Mouse (Mus musculus): ENCODE data around the gene Tmem156. TPM values are rescaled to one million over a fixed set of nuclear protein-coding genes. Genes with fewer than 3 reads are reported as not detected.

Tmem156 gene
- total and polyA plus RNA-seq, 3 experiments: 0.27 TPM; not detected in 2

DNA sequence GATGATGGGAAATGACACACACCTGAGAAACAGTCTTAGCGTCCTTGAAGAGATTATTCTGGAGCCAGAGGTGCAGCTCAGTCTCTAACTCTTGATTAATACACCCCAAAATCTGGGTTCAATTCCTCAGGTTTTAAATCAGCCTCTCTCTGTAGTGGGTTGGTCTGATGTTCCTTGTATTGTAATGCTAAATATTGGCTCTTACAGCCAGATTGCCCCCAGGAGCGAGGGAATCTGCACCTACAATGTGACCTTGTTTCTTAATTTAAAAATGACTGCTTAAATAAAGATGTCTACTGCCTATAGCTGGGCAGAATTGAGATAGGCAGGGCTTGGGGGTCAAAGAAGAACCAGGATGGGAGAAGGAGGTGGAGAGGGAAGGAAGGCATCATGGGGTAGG, 32.1 kb downstream of the Tmem156 start:
- 80% methylated on average over 2 of the region's 2 CpGs for WGBS
- Histone ChIP-seq H3K79me2 (replicated peaks; ENCODE audit: control insufficient read depth, insufficient read depth, low read length) (no peaks in the 10 kb centered on the region), H3K36me3 (ENCODE audit: control insufficient read depth, insufficient read depth, low read length) (no peaks in the 10 kb centered on the region), H3K4me3 (no peak overlapping the region), H3K27ac (no peak overlapping the region), H3K9ac (ENCODE audit: low read depth, low read length) (no peak overlapping the region), H3K27me3 (ENCODE audit: control insufficient read depth, insufficient read depth, low read length) (no peaks in the 10 kb centered on the region), H3K4me1 (ENCODE audit: control insufficient read depth, insufficient read depth, low read length) (no peaks in the 10 kb centered on the region; the same call in 1 of the 2 replicates)
- TF ChIP-seq POLR2A (IDR thresholded peaks at IDR 0.05; ENCODE audit: insufficient read depth, low read depth, low read length): no peak
- TF ChIP-seq CTCF (IDR thresholded peaks at IDR 0.05): no peak
- no peak for TF ChIP-seq EP300 (IDR thresholded peaks at IDR 0.05; ENCODE audit: insufficient read depth, low read depth, low read length)
- DNase-seq: no peak
- intact Hi-C loops (cut with DNase I): no loop called here

DNA sequence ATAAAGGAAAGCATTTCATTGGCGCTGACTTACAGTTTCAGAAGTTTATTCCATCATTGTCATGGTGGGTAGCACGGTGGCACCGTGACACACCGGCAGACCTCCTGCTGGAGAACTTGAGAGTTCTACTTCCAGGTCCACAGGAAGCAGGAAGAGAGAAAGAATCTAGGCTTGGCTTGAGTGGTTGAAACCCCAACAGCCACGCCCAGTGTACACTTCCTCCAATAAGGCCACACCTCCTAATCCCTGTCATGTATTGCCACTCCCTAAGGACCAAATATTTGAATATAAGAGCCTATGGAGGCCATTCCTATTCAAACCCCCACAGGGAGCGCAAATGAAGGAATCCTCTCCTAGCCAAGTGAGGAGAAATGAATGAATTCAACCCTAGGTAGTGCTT, 34.3 kb downstream of the Tmem156 start:
- H3K4me3 ChIP-seq: no peak overlapping the region

DNA sequence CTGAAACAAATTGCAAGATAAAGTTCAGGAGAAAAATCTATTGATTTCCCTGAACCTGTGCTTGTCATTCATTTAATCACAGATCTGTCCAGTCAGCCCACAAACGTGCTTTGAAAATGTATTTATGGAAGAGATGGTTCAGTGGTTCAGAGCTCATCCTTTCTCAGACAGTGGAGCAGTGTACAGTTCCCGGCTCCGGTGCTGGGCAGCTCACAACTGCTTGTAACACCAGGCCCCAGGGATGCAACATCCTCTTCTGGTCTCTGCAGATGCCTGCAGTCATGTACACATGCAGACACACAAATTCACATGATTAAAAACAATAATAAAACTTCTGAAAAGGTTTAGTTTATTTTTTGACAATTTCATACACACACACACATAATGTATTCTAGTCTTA, 40.4 kb downstream of the Tmem156 start:
- intact Hi-C loops (cut with DNase I): no loop called here
- no peak for TF ChIP-seq POLR2A (IDR thresholded peaks at IDR 0.05; ENCODE audit: insufficient read depth, low read depth, low read length)
- no peak for TF ChIP-seq CTCF (IDR thresholded peaks at IDR 0.05)
- no peak for TF ChIP-seq EP300 (IDR thresholded peaks at IDR 0.05; ENCODE audit: insufficient read depth, low read depth, low read length)
- Histone ChIP-seq H3K9ac (ENCODE audit: low read depth, low read length) (no peak overlapping the region), H3K79me2 (replicated peaks; ENCODE audit: control insufficient read depth, insufficient read depth, low read length) (no peaks in the 10 kb centered on the region), H3K27ac (no peak overlapping the region), H3K4me3 (no peak overlapping the region), H3K36me3 (ENCODE audit: control insufficient read depth, insufficient read depth, low read length) (no peaks in the 10 kb centered on the region), H3K4me1 (ENCODE audit: control insufficient read depth, insufficient read depth, low read length) (no peaks in the 10 kb centered on the region; the same call in 1 of the 2 replicates), H3K27me3 (ENCODE audit: control insufficient read depth, insufficient read depth, low read length) (no peaks in the 10 kb centered on the region)
- 79% methylated on average over 3 of the region's 3 CpGs for WGBS
- no peak for DNase-seq

More for the DNA sequence above, 34.3 kb downstream of the Tmem156 start:
- H3K79me2 ChIP-seq (replicated peaks; ENCODE audit: control insufficient read depth, insufficient read depth, low read length): no peaks in the 10 kb centered on the region
- no peaks in the 10 kb centered on the region for H3K36me3 ChIP-seq (ENCODE audit: control insufficient read depth, insufficient read depth, low read length)
- TF ChIP-seq EP300 (IDR thresholded peaks at IDR 0.05; ENCODE audit: insufficient read depth, low read depth, low read length): no peak
- TF ChIP-seq CTCF (IDR thresholded peaks at IDR 0.05): no peak
- TF ChIP-seq POLR2A (IDR thresholded peaks at IDR 0.05; ENCODE audit: insufficient read depth, low read depth, low read length): no peak
- no peak overlapping the region for H3K9ac ChIP-seq (ENCODE audit: low read depth, low read length)
- no peaks in the 10 kb centered on the region for H3K27me3 ChIP-seq (ENCODE audit: control insufficient read depth, insufficient read depth, low read length)
- 94% methylated on average over 6 of the region's 6 CpGs for WGBS
- intact Hi-C loops (cut with DNase I): no loop called here
- DNase-seq: no peak
- H3K4me1 ChIP-seq (ENCODE audit: control insufficient read depth, insufficient read depth, low read length): no peaks in the 10 kb centered on the region; the same call in 1 of the 2 replicates
- no peak overlapping the region for H3K27ac ChIP-seq

DNA sequence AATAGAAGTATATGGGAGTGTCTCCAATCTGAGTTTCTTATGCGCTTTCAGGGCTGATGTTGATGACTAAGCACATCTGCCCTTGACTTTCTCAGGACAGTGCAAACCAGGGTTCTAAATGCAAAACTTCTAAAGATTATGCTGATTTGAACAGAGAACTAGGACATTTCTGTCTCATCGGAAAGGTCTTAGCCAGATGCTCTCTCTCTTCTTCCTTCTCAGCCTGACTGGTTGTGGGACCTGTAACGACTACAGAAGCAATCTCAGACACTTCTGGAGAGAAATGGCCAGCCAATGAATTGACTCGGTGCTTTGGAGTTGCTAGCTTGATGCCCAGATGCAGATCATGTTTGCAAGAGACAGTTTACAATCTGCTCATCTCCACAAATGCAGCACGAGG, 42.1 kb downstream of the Tmem156 start:
- Histone ChIP-seq H3K9ac (ENCODE audit: low read depth, low read length) (no peak overlapping the region), H3K27ac (no peak overlapping the region), H3K27me3 (ENCODE audit: control insufficient read depth, insufficient read depth, low read length) (no peaks in the 10 kb centered on the region), H3K4me3 (no peak overlapping the region), H3K36me3 (ENCODE audit: control insufficient read depth, insufficient read depth, low read length) (no peaks in the 10 kb centered on the region), H3K79me2 (replicated peaks; ENCODE audit: control insufficient read depth, insufficient read depth, low read length) (no peaks in the 10 kb centered on the region), H3K4me1 (ENCODE audit: control insufficient read depth, insufficient read depth, low read length) (no peaks in the 10 kb centered on the region; the same call in 1 of the 2 replicates)
- 87% methylated on average over 5 of the region's 5 CpGs for WGBS
- TF ChIP-seq EP300 (IDR thresholded peaks at IDR 0.05; ENCODE audit: insufficient read depth, low read depth, low read length) (no peak), CTCF (IDR thresholded peaks at IDR 0.05) (no peak), POLR2A (IDR thresholded peaks at IDR 0.05; ENCODE audit: insufficient read depth, low read depth, low read length) (no peak)
- intact Hi-C loops (cut with DNase I): no loop called here
- DNase-seq: no peak

DNA sequence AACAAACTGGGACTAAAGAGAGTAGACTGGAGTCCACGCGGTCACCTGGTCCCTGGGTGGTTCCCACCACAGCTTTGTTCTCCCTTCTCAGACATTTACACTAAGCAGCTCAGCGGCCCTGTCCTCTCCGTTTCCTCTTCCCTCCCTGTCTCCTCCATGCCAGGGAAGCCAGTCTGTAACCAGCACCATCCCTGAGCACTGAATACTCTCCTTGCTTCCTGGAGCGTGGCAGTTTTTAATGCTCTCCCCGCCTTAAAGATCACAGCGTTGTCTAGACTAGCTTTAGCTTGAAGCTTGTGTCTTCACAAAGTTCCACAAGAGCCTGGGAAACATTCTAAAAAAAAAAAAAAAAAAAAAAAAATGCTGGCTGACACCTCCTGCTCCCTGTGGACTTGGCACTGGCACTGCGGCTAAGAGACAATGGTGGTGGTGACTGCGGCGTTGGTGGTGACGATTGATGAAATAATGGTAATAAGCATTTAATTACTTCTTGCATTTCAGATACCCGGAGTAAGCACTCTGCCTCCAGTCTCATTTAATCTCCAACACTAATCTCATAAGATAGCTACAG, 44.6 kb downstream of the Tmem156 start:
- TF ChIP-seq POLR2A (IDR thresholded peaks at IDR 0.05; ENCODE audit: insufficient read depth, low read depth, low read length): no peak
- no peak for TF ChIP-seq CTCF (IDR thresholded peaks at IDR 0.05)
- TF ChIP-seq EP300 (IDR thresholded peaks at IDR 0.05; ENCODE audit: insufficient read depth, low read depth, low read length): no peak
- Histone ChIP-seq H3K4me1 (ENCODE audit: control insufficient read depth, insufficient read depth, low read length) (no peaks in the 10 kb centered on the region; the same call in 1 of the 2 replicates), H3K79me2 (replicated peaks; ENCODE audit: control insufficient read depth, insufficient read depth, low read length) (no peaks in the 10 kb centered on the region), H3K27me3 (ENCODE audit: control insufficient read depth, insufficient read depth, low read length) (no peaks in the 10 kb centered on the region), H3K27ac (no peak overlapping the region), H3K36me3 (ENCODE audit: control insufficient read depth, insufficient read depth, low read length) (no peaks in the 10 kb centered on the region), H3K9ac (ENCODE audit: low read depth, low read length) (no peak overlapping the region), H3K4me3 (no peak overlapping the region)
- no peak for DNase-seq
- WGBS: 67% methylated on average over 12 of the region's 12 CpGs
- intact Hi-C loops (cut with DNase I): no loop called here

DNA sequence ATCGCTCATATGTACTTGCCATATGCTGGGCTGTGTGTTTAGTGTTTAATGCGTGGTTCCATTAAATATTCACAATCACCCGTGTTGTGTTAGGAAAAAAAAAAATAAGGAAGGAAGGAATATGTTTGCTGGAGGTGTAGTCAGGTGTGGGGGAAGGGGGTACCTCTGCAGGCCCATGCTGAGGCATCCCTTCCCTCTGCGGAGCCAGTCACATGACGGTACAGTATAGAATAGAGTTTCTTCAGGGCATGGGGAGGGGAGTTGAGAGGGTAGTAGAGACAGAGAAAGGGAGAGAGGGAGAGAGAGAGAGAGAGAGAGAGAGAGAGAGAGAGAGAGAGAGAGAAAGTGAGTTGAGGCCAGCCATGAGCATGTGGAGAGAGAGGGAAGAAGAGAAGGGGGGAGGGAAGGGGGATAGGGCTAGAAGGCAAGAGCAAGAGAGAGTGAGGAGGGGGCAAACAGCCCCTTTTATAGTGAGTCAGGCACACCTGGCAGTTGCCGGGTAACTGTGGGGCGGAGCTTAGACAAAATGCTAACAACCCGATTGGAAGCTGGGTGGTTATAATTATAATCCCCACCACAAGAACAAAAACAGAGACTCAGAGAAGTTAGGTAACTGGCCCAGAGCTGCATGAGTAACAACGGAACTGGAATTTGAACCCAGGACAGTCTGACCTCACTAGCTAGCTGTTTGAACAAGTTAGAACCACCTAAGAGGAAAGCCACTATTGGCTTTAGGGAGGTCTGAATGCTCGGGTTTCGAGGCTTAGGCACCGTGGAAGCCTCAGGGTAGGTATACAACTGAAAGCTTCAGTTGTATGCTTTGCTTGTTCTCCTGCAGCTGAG, 45.3 kb downstream of the Tmem156 start:
- TF ChIP-seq CTCF (IDR thresholded peaks at IDR 0.05) (no peak), POLR2A (IDR thresholded peaks at IDR 0.05; ENCODE audit: insufficient read depth, low read depth, low read length) (no peak), EP300 (IDR thresholded peaks at IDR 0.05; ENCODE audit: insufficient read depth, low read depth, low read length) (no peak)
- H3K4me3 ChIP-seq: no peak overlapping the region
- H3K36me3 ChIP-seq (ENCODE audit: control insufficient read depth, insufficient read depth, low read length): no peaks in the 10 kb centered on the region
- no peaks in the 10 kb centered on the region for H3K79me2 ChIP-seq (replicated peaks; ENCODE audit: control insufficient read depth, insufficient read depth, low read length)
- no peaks in the 10 kb centered on the region; the same call in 1 of the 2 replicates for H3K4me1 ChIP-seq (ENCODE audit: control insufficient read depth, insufficient read depth, low read length)
- intact Hi-C loops (cut with DNase I): no loop called here
- DNase-seq: no peak
- H3K9ac ChIP-seq (ENCODE audit: low read depth, low read length): no peak overlapping the region
- 79% methylated on average over 12 of the region's 12 CpGs for WGBS
- H3K27me3 ChIP-seq (ENCODE audit: control insufficient read depth, insufficient read depth, low read length): no peaks in the 10 kb centered on the region
- H3K27ac ChIP-seq: no peak overlapping the region
